Mouse (Mus musculus): ENCODE results near the gene Galnt13.

DNA sequence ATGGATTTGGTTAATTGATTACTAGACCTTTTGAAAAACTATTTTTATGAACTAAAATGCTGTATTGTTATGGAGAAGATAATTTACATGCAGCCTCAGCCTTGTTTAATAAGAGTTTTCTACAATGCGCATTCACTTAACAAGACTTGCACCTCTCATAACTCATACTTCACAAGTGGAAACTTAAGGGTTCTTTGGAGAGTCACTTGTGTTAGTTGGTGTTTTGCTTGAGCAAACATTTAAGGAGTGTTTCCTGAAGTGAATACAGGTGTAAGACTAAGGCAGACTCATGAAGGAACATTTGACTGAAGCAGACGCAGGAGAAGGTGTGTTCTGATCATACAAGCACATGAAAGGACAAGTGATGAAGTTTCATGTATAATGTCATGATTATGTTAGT, 649.5 kb downstream of the Galnt13 start:
- TF ChIP-seq CTCF (IDR thresholded peaks at IDR 0.05; ENCODE audit: low read depth) (no peak), EP300 (IDR thresholded peaks at IDR 0.05; ENCODE audit: low read depth) (no peak)

Data from liver, embryonic 14.5 days (tissue).